Mouse (Mus musculus) heart, adult 2 months (tissue): ENCODE measurements around the gene Mark2. TPM values are rescaled to one million over a fixed set of nuclear protein-coding genes. Genes with fewer than 3 reads are reported as not detected.
A peak's percentile ranks its signal among the peaks of the same experiment; 100 is the strongest.

Source experiments
- DNase-seq, 2 experiments: peaks; one replicate each; pipeline ENCODE4 v3.0.0; 2021
- H3K27ac ChIP-seq: fragments of 200-600 bp; 2 replicates; pipeline ENCODE4 v1.8.1; 2022
- H3K27me3 ChIP-seq: fragments of 200-500 bp; 2 replicates; pipeline ENCODE4 v1.6.1; 2012; ENCODE audit warnings: mild to moderate bottlenecking, low read length, inconsistent platforms, mixed read lengths; ENCODE audit not compliant: control insufficient read depth, insufficient read depth
- H3K36me3 ChIP-seq: fragments of 200-500 bp; 2 replicates; pipeline ENCODE4 v1.6.1; 2012; ENCODE audit warnings: low read length, inconsistent platforms; ENCODE audit not compliant: control insufficient read depth, insufficient read depth
- H3K4me1 ChIP-seq: fragments of 200-500 bp; 2 replicates; pipeline ENCODE4 v1.6.1; 2011; ENCODE audit warnings: low read length; ENCODE audit not compliant: control insufficient read depth, insufficient read depth
- H3K4me3 ChIP-seq: fragments of 200-600 bp; 2 replicates; pipeline ENCODE4 v1.8.1; 2022
- H3K79me2 ChIP-seq: fragments of 200-500 bp; replicated peaks from 2 replicates; pipeline ENCODE4 v1.6.1; 2012; ENCODE audit warnings: mild to moderate bottlenecking, inconsistent platforms, low read length, moderate library complexity, mixed read lengths; ENCODE audit not compliant: control insufficient read depth, insufficient read depth
- H3K9ac ChIP-seq: fragments of 200-500 bp; 2 replicates; pipeline ENCODE4 v1.6.1; 2012; ENCODE audit warnings: low read depth, mild to moderate bottlenecking, control low read depth, inconsistent platforms, low read length, mixed read lengths
- CTCF ChIP-seq: fragments of 200-600 bp; IDR thresholded peaks from 2 replicates; pipeline ENCODE4 v1.8.1; 2022; ENCODE audit warnings: antibody characterized with exemption, mild to moderate bottlenecking, moderate library complexity
- EP300 ChIP-seq: fragments of 200-500 bp; IDR thresholded peaks from 2 replicates; pipeline ENCODE4 v1.6.1; 2011; ENCODE audit warnings: low read depth, low read length, control low read depth; ENCODE audit not compliant: insufficient read depth
- POLR2A ChIP-seq: fragments of 200-500 bp; IDR thresholded peaks from 2 replicates; pipeline ENCODE4 v1.6.1; 2011; ENCODE audit warnings: mild to moderate bottlenecking, low read depth, low read length, control low read depth; ENCODE audit not compliant: insufficient read depth
- WGBS: fragments of 180-500 bp; shearing (Covaris S2); methylation state at CpG from one replicate; pipeline ENCODE4 v1.1.7; 2018; 5-methylcytosine and 5-hydroxymethylcytosine counted together
- intact Hi-C: fragments of 180-260 bp; cut with DNase I; formaldehyde crosslinking; loops from one replicate; pipeline ENCODE4 v1.15.1; 2025
- polyA plus RNA-seq: library from polyadenylated mRNA; depleted of rRNA; stranded (reverse); fragments of >200 nt; gene quantifications from 2 replicates; pipeline ENCODE4 v1.2.3, GENCODE M21; 2012
- total RNA-seq, 2 experiments: library from RNA; stranded (reverse); gene quantifications; 2 replicates each; pipeline ENCODE4 v1.2.3; 2021

Gene Mark2
- total and polyA plus RNA-seq, 3 experiments = 46.2 to 53.8 (median 53.1) TPM

DNA sequence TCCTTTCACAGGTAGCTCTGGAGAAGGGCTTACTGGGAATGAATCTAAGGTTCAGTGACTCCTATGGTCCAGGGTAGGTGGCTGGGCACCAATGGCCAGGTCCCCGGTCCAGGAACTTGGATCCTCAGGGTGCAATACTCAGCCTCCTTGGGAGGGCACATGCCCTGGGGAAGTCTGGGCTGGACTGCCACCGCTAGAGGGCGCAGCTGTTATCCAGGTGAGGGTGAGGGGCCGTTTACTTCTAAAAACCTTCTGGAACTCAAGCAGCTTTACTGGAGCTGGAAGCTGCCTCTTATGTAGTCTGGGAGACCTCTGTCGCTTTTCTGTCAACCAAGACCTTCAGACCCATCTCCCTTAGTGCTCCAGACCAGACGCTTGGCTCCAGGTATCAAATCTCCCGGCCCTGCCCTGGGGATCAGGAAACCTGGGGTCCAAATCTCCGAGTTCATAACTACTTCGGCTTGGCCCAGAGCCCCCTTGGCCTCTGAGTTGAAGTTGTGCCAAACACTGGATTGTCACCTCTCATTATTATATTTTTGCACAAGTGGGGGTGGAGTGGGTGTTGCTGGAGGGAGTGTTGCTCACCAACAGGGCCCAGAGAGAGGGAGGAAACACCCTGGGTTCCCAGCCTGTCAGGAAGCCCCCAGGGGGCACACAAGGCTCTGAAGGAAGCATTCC lies 77.4 kb downstream of the Mark2 start:
- DNase-seq = peak; percentile 80 to 87
- peaks cover 5% of the 10 kb centered on the region for H3K4me1 ChIP-seq
- H3K27ac ChIP-seq = peak overlapping the region; percentile 83
- no peaks in the 10 kb centered on the region for H3K36me3 ChIP-seq
- intact Hi-C loops = loop anchor here (1.0 to 2.0 kb wide), 4 partner anchors 23 to 173 kb away; partner anchors contain the start of gene Naa40
- no peak overlapping the region for H3K4me3 ChIP-seq
- no peaks in the 10 kb centered on the region for H3K27me3 ChIP-seq
- no peaks in the 10 kb centered on the region for H3K79me2 ChIP-seq
- 9% methylated on average over 9 of the region's 9 CpGs for WGBS
- no peak overlapping the region for H3K9ac ChIP-seq
- TF ChIP-seq CTCF = peak; percentile 98
- TF ChIP-seq POLR2A = no peak
- peak; percentile 58; the same call in 1 of the 2 replicates for TF ChIP-seq EP300

DNA sequence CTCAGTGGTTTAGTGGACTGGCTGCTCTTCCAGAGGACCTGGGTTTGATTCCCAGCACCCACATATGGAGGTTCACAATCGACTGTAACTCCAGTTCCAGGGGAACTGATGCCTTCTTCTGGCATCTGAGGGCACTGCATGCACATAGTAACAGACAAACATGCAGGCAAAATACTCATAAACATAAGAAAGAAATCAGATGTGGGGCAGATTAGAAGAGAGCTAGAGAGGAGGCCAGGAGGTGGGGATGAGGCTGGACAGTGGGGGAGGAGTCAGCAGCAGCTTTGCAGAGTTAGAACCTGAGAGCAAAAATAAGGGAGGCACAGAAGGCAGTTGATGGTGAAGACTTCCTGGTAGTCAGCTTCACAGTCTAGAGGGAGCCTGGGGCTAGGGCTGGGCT lies 79.1 kb downstream of the Mark2 start:
- no peaks in the 10 kb centered on the region for H3K27me3 ChIP-seq
- no peak overlapping the region for H3K27ac ChIP-seq
- no peaks in the 10 kb centered on the region for H3K36me3 ChIP-seq
- intact Hi-C loops = no loop called here
- no peaks in the 10 kb centered on the region for H3K79me2 ChIP-seq
- TF ChIP-seq EP300 = no peak
- no peak for TF ChIP-seq POLR2A
- TF ChIP-seq CTCF = no peak
- H3K4me3 ChIP-seq = no peak overlapping the region
- WGBS = 87% methylated on average over 1 of the region's 1 CpGs
- H3K4me1 ChIP-seq = peaks cover 2% of the 10 kb centered on the region
- no peak for DNase-seq
- H3K9ac ChIP-seq = no peak overlapping the region

DNA sequence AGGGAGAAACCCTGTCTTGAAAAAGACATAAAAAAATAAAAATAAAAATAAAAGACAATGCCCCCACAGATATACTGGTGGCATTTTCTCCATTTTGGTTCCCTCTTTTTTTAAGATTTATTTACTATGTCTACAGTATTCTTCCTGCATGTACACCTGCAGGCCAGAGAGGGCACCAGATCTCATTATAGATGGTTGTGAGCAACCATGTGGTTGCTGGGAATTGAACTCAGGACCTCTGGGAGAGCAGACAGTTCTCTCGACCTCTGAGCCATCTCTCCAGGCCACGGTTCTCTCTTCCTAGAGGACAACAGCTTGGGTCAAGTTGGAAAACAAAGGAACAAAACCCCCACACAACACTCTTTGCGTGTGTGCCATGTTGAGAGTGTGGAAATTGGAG lies 79.7 kb downstream of the Mark2 start:
- intact Hi-C loops = no loop called here

GRCm38 (mm10) chr19:7261476-7261875 lies 80.2 kb downstream of the Mark2 start:
- TF ChIP-seq EP300 = no peak
- TF ChIP-seq POLR2A = no peak
- no peak for TF ChIP-seq CTCF
- DNase-seq = no peak

More for the DNA sequence above, 79.7 kb downstream of the Mark2 start:
- Histone ChIP-seq H3K9ac (no peak overlapping the region), H3K4me1 (no peaks in the 10 kb centered on the region; the same call in 1 of the 2 replicates), H3K4me3 (no peak overlapping the region), H3K36me3 (no peaks in the 10 kb centered on the region), H3K27ac (no peak overlapping the region), H3K27me3 (no peaks in the 10 kb centered on the region), H3K79me2 (no peaks in the 10 kb centered on the region)
- WGBS = 92% methylated on average over 3 of the region's 3 CpGs
- TF ChIP-seq POLR2A = no peak
- no peak for DNase-seq

GRCm38 (mm10) chr19:7257881-7258280 lies 83.8 kb downstream of the Mark2 start:
- Histone ChIP-seq H3K36me3 (no peaks in the 10 kb centered on the region), H3K4me3 (no peak overlapping the region), H3K79me2 (no peaks in the 10 kb centered on the region), H3K27ac (no peak overlapping the region), H3K9ac (no peak overlapping the region), H3K4me1 (no peaks in the 10 kb centered on the region), H3K27me3 (no peaks in the 10 kb centered on the region)
- DNase-seq = no peak
- WGBS = 63% methylated on average over 5 of the region's 5 CpGs
- intact Hi-C loops = no loop called here
- TF ChIP-seq CTCF = no peak
- TF ChIP-seq POLR2A = no peak
- TF ChIP-seq EP300 = no peak

More at GRCm38 (mm10) chr19:7261476-7261875, 80.2 kb downstream of the Mark2 start:
- WGBS = 90% methylated on average over 1 of the region's 1 CpGs
- no peak overlapping the region for H3K27ac ChIP-seq
- intact Hi-C loops = no loop called here
- H3K27me3 ChIP-seq = no peaks in the 10 kb centered on the region
- no peaks in the 10 kb centered on the region for H3K79me2 ChIP-seq
- H3K9ac ChIP-seq = no peak overlapping the region
- no peak overlapping the region for H3K4me3 ChIP-seq
- no peaks in the 10 kb centered on the region for H3K36me3 ChIP-seq
- no peaks in the 10 kb centered on the region; the same call in 1 of the 2 replicates for H3K4me1 ChIP-seq

- TF ChIP-seq CTCF (no peak), POLR2A (no peak), EP300 (no peak)
- 66% methylated on average over 3 of the region's 3 CpGs for WGBS
- no peak overlapping the region for H3K27ac ChIP-seq
Observed at GRCm38 (mm10) chr19:7246021-7246420, 95.6 kb downstream of the Mark2 start.

More at GRCm38 (mm10) chr19:7246021-7246420, 95.6 kb downstream of the Mark2 start:
- H3K36me3 ChIP-seq = no peaks in the 10 kb centered on the region
- intact Hi-C loops = no loop called here
- DNase-seq = no peak
- H3K4me3 ChIP-seq = no peak overlapping the region
- H3K4me1 ChIP-seq = no peaks in the 10 kb centered on the region
- H3K27me3 ChIP-seq = no peaks in the 10 kb centered on the region
- no peak overlapping the region for H3K9ac ChIP-seq
- H3K79me2 ChIP-seq = no peaks in the 10 kb centered on the region
